Mouse (Mus musculus) liver, embryonic 11.5 days (tissue): ENCODE results near the gene Ankrd17. TPM values are rescaled to one million over a fixed set of nuclear protein-coding genes. Genes with fewer than 3 reads are reported as not detected.

Experiments used
- ATAC-seq: fragments of 200-750 bp; cut with Nextera tagmentation; replicated peaks from 2 replicates; pipeline ENCODE4 v1.8.0; 2017; ENCODE audit warnings: moderate number of reproducible peaks, mild to moderate bottlenecking, moderate TSS enrichment, moderate library complexity; ENCODE audit not compliant: low FRiP score
- DNase-seq: peaks from one replicate; pipeline ENCODE4 v3.0.0-alpha.2; 2017; ENCODE audit warnings: low spot score
- H3K27ac ChIP-seq: fragments of 300-500 bp; sonication (generic); 2 replicates; pipeline ENCODE4 v1.5.1; 2014; ENCODE audit warnings: mild to moderate bottlenecking, low read depth, low read length, control low read depth
- H3K27me3 ChIP-seq: fragments of 300-500 bp; sonication (generic); replicated peaks from 2 replicates; pipeline ENCODE4 v1.6.1; 2014; ENCODE audit warnings: low read length, mixed read lengths; ENCODE audit not compliant: control insufficient read depth, insufficient read depth
- H3K36me3 ChIP-seq: fragments of 300-500 bp; sonication (generic); 2 replicates; pipeline ENCODE4 v1.6.1; 2014; ENCODE audit warnings: mild to moderate bottlenecking, low read length, moderate library complexity, mixed read lengths; ENCODE audit not compliant: control insufficient read depth, insufficient read depth
- H3K4me1 ChIP-seq: fragments of 300-500 bp; sonication (generic); replicated peaks from 2 replicates; pipeline ENCODE4 v1.6.1; 2014; ENCODE audit warnings: low read length, mixed read lengths; ENCODE audit not compliant: control insufficient read depth, insufficient read depth
- H3K4me2 ChIP-seq: fragments of 300-500 bp; sonication (generic); 2 replicates; pipeline ENCODE4 v1.6.1; 2014; ENCODE audit warnings: mild to moderate bottlenecking, control low read depth, moderate library complexity
- H3K4me3 ChIP-seq: fragments of 300-500 bp; sonication (generic); 2 replicates; pipeline ENCODE4 v1.5.1; 2014; ENCODE audit warnings: low read depth, low read length, control low read depth
- H3K9ac ChIP-seq: fragments of 300-500 bp; sonication (generic); 2 replicates; pipeline ENCODE4 v1.6.1; 2014; ENCODE audit warnings: low read depth, low read length, control low read depth
- H3K9me3 ChIP-seq: fragments of 300-500 bp; sonication (generic); 2 replicates; pipeline ENCODE4 v1.6.1; 2016; ENCODE audit warnings: low read length, inconsistent platforms, mixed read lengths; ENCODE audit not compliant: control insufficient read depth
- WGBS: fragments of 180-500 bp; shearing (Covaris S2); extraction: QIAGEN DNeasy Blood & Tissue Kit; methylation state at CpG from one replicate; pipeline ENCODE4 v1.1.7; 2014; 5-methylcytosine and 5-hydroxymethylcytosine counted together
- polyA plus RNA-seq: library from polyadenylated mRNA; unstranded; fragments of >200 nt; fragmentation: Nextera tagmentation; extraction: Ambion mirVana; gene quantifications from 2 replicates; pipeline ENCODE4 v1.2.1, GENCODE M21; 2014

Gene Ankrd17
- polyA plus RNA-seq, 1 experiment from 2014 or later: 32.2 TPM

- Histone ChIP-seq H3K4me2 (no peak overlapping the region), H3K27ac (no peak overlapping the region), H3K9me3 (no peaks in the 10 kb centered on the region), H3K9ac (no peak overlapping the region), H3K36me3 (peaks cover 53% of the 10 kb centered on the region), H3K4me1 (no peaks in the 10 kb centered on the region), H3K4me3 (no peak overlapping the region), H3K27me3 (no peaks in the 10 kb centered on the region)
- whole genome bisulfite sequencing: 80% methylated on average over 2 of the region's 2 CpGs
- ATAC-seq (no peak), DNase-seq (no peak)
These were observed 119.4 kb downstream of the Ankrd17 start for GRCm38 (mm10) chr5:90246987-90247386.

- 74% methylated on average over 4 of the region's 4 CpGs for WGBS
- H3K9ac ChIP-seq: no peak overlapping the region
- no peak overlapping the region for H3K27ac ChIP-seq
- ATAC-seq: peak; percentile 78
- H3K4me3 ChIP-seq: no peak overlapping the region
- no peak for DNase-seq
- no peaks in the 10 kb centered on the region for H3K4me1 ChIP-seq
- no peaks in the 10 kb centered on the region for H3K27me3 ChIP-seq
- H3K9me3 ChIP-seq: no peaks in the 10 kb centered on the region
- H3K36me3 ChIP-seq: peaks cover 49% of the 10 kb centered on the region
- no peak overlapping the region for H3K4me2 ChIP-seq
These were observed 119.8 kb downstream of the Ankrd17 start for GRCm38 (mm10) chr5:90246567-90246966.

GRCm38 (mm10) chr5:90245416-90245815, 121.0 kb downstream of the Ankrd17 start:
- H3K4me3 ChIP-seq: no peak overlapping the region
- H3K27me3 ChIP-seq: no peaks in the 10 kb centered on the region
- H3K9ac ChIP-seq: no peak overlapping the region
- no peaks in the 10 kb centered on the region for H3K4me1 ChIP-seq
- H3K36me3 ChIP-seq: peaks cover 43% of the 10 kb centered on the region
- WGBS: 61% methylated on average over 4 of the region's 4 CpGs
- H3K27ac ChIP-seq: no peak overlapping the region
- ATAC-seq (no peak), DNase-seq (no peak)
- no peaks in the 10 kb centered on the region for H3K9me3 ChIP-seq
- H3K4me2 ChIP-seq: no peak overlapping the region

GRCm38 (mm10) chr5:90235217-90235616, 131.2 kb downstream of the Ankrd17 start:
- ATAC-seq (no peak), DNase-seq (no peak)
- no peaks in the 10 kb centered on the region for H3K9me3 ChIP-seq
- H3K4me2 ChIP-seq: no peak overlapping the region
- H3K4me3 ChIP-seq: no peak overlapping the region
- no peaks in the 10 kb centered on the region for H3K27me3 ChIP-seq
- no peak overlapping the region for H3K27ac ChIP-seq
- H3K4me1 ChIP-seq: no peaks in the 10 kb centered on the region
- H3K36me3 ChIP-seq: peaks cover 57% of the 10 kb centered on the region
- WGBS: 96% methylated on average over 8 of the region's 8 CpGs
- H3K9ac ChIP-seq: no peak overlapping the region

- Histone ChIP-seq H3K9me3 (no peaks in the 10 kb centered on the region), H3K4me2 (no peak overlapping the region), H3K36me3 (peaks cover 50% of the 10 kb centered on the region), H3K4me1 (no peaks in the 10 kb centered on the region), H3K9ac (no peak overlapping the region), H3K27ac (no peak overlapping the region), H3K4me3 (no peak overlapping the region), H3K27me3 (no peaks in the 10 kb centered on the region)
- WGBS: 91% methylated on average over 4 of the region's 4 CpGs
- DNase-seq: no peak
- ATAC-seq: no peak
These were observed 133.1 kb downstream of the Ankrd17 start for GRCm38 (mm10) chr5:90233305-90233704.

- Histone ChIP-seq H3K4me2 (no peak overlapping the region), H3K27me3 (no peaks in the 10 kb centered on the region), H3K9ac (no peak overlapping the region), H3K36me3 (peaks cover 26% of the 10 kb centered on the region), H3K27ac (no peak overlapping the region), H3K4me1 (no peaks in the 10 kb centered on the region), H3K9me3 (no peaks in the 10 kb centered on the region), H3K4me3 (no peak overlapping the region)
- DNase-seq (no peak), ATAC-seq (no peak)
- 82% methylated on average over 2 of the region's 2 CpGs for WGBS
These were observed 136.6 kb downstream of the Ankrd17 start for GRCm38 (mm10) chr5:90229760-90230159.

- no peaks in the 10 kb centered on the region for H3K9me3 ChIP-seq
- no peak for ATAC-seq
- H3K36me3 ChIP-seq: peaks cover 14% of the 10 kb centered on the region
- H3K27me3 ChIP-seq: no peaks in the 10 kb centered on the region
- no peak for DNase-seq
- H3K4me1 ChIP-seq: peaks cover 6% of the 10 kb centered on the region
- no peak overlapping the region for H3K4me3 ChIP-seq
- WGBS: 90% methylated on average over 3 of the region's 3 CpGs
- H3K27ac ChIP-seq: no peak overlapping the region
- no peak overlapping the region for H3K9ac ChIP-seq
- H3K4me2 ChIP-seq: no peak overlapping the region
These were observed 139.7 kb downstream of the Ankrd17 start for GRCm38 (mm10) chr5:90226696-90227095.

GRCm38 (mm10) chr5:90224730-90225129, 141.6 kb downstream of the Ankrd17 start:
- Histone ChIP-seq H3K4me3 (peak overlapping the region; percentile 86), H3K9me3 (no peaks in the 10 kb centered on the region), H3K27me3 (no peaks in the 10 kb centered on the region), H3K9ac (peak overlapping the region; percentile 43; the same call in 1 of the 2 replicates), H3K4me1 (peaks cover 6% of the 10 kb centered on the region), H3K36me3 (peaks cover 10% of the 10 kb centered on the region), H3K4me2 (peak overlapping the region; percentile 59), H3K27ac (peak overlapping the region; percentile 94)
- no peak for DNase-seq
- ATAC-seq: no peak
- 79% methylated on average over 5 of the region's 5 CpGs for WGBS

GRCm38 (mm10) chr5:90223534-90224381, 142.6 kb downstream of the Ankrd17 start, which contains the start of gene Cox18:
Gene Cox18 (minus strand): TSS chr5:90224001.
- peak within 1 kb of the TSS; percentile 81 for H3K4me2 ChIP-seq
- WGBS: under 1% methylated on average over 62 of the region's 62 CpGs
- H3K27ac ChIP-seq: peak within 1 kb of the TSS; percentile 94
- peak within 1 kb of the TSS; percentile 83 for H3K9ac ChIP-seq
- H3K9me3 ChIP-seq: no peaks in the 10 kb centered on the region
- peak within 1 kb of the TSS; percentile 86 for H3K4me3 ChIP-seq
- no peaks in the 10 kb centered on the region for H3K27me3 ChIP-seq
- peak; percentile 95 for DNase-seq
- peak; percentile 96 for ATAC-seq
- H3K4me1 ChIP-seq: peaks cover 6% of the 10 kb centered on the region
- H3K36me3 ChIP-seq: peaks cover 7% of the 10 kb centered on the region
